Comparison of ENCODE assay signal across 21 mouse cellular contexts in the genomic region with DNA sequence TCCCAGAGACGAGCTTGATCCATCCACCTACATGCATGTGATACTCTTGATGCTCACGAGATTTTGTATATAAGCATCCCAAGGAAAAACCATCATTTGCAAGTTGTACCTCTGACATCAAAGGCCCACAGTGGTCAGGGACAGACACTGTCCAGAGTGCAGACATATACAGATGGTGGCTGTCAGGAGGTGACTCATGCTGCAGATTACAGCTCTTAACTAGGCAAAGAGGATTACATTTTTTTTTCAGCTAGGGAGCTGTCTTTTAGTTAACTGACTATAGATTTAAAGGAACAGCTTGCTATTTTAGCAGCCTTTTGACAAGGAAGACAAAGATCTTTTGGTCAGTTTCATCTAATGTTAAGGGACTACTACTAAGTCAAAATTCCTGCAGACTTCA. TPM values are rescaled to one million over a fixed set of nuclear protein-coding genes. Genes with fewer than 3 reads are reported as not detected.
"Had no signal": no experiment of that assay in that cellular context is flagged by ENCODE, and none has a peak within 500 bp of the region (broad histone marks: within the 10 kb centered on the region; RNA-seq: fewer than 3 reads in every experiment).

No protein-coding gene starts in this region.

- H3K27me3 ChIP-seq: kidney, embryonic 15.5 days; liver, embryonic 13.5 days; midbrain, embryonic 12.5 days; neural tube, embryonic 13.5 days had no signal

- H3K9me3 ChIP-seq: kidney, embryonic 15.5 days; liver, embryonic 13.5 days; midbrain, embryonic 12.5 days; neural tube, embryonic 13.5 days had no signal

- H3K4me2 ChIP-seq: kidney, embryonic 15.5 days; liver, embryonic 13.5 days; midbrain, embryonic 12.5 days; neural tube, embryonic 13.5 days had no signal

- DNase-seq: kidney, adult 8-10 months; kidney, postnatal 10 days; kidney, postnatal 36 days; liver, embryonic 13.5 days; lung, adult 2 months; lung, postnatal 14 days; lung, postnatal 4 days; thymus, adult 18-20 months; thymus, postnatal 36 days had no signal

- ATAC-seq: intestine, postnatal 0 days; midbrain, embryonic 16.5 days had no signal

- H3K36me3 ChIP-seq: liver, embryonic 13.5 days; midbrain, embryonic 12.5 days; neural tube, embryonic 13.5 days had no signal

- H3K4me1 ChIP-seq: kidney, embryonic 15.5 days; liver, embryonic 13.5 days; midbrain, embryonic 12.5 days; neural tube, embryonic 13.5 days had no signal

- H3K4me3 ChIP-seq: kidney, embryonic 15.5 days; left cerebral cortex, adult 2 months; liver, embryonic 13.5 days; midbrain, embryonic 12.5 days; myocyte; neural tube, embryonic 13.5 days had no signal

- H3K9ac ChIP-seq: kidney, embryonic 15.5 days; liver, embryonic 13.5 days; midbrain, embryonic 12.5 days; neural tube, embryonic 13.5 days had no signal

- H3K27ac ChIP-seq: kidney, embryonic 15.5 days; left cerebral cortex, adult 2 months; liver, embryonic 13.5 days; midbrain, embryonic 12.5 days; neural tube, embryonic 13.5 days had no signal

RNA-seq across cellular contexts. Expression of a gene that starts 11.6 kb away (rescaled TPM):
- total RNA-seq: megakaryocyte progenitor cell, adult 5-6 weeks; megakaryocyte-erythroid progenitor cell, adult 5-6 weeks; monocyte, adult 5-6 weeks; neutrophil, adult 5-6 weeks had no signal
- polyA plus RNA-seq: liver, adult 2 months had no signal
